Mouse (Mus musculus) gastrocnemius, adult 18-20 months (tissue): Measurements from ENCODE around the gene Wdtc1. TPM values are rescaled to one million over a fixed set of nuclear protein-coding genes. Genes with fewer than 3 reads are reported as not detected.
A peak's percentile ranks its signal among the peaks of the same experiment; 100 is the strongest.

Source experiments
- DNase-seq: peaks from one replicate; pipeline ENCODE4 v3.0.0; 2021; ENCODE audit warnings: low spot score
- total RNA-seq, 2 experiments: library from RNA; stranded (reverse); gene quantifications; 2 replicates each; pipeline ENCODE4 v1.2.3; 2021

Wdtc1 gene
- total RNA-seq, 2 experiments from 2014 or later, result 99.6 to 102 TPM

DNA sequence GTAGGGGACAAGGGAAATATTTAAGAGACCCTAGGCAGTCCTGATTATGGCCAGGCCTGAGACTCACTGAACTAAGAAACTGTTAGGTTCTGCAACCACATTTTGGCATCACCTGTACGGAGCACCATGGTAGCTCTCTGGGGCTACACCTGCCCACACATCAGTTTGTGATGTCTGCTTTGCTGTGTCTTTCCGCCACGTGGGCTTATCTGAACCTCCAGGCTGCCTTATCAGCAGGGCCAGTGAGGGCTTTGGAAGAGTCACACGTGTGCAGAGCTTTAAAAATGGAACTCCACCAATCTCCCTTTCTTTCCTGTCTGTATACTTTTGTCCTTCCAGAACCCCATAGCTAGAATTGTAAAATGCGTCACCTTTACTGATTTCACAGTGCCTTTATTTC, 67.3 kb downstream of the Wdtc1 start:
- DNase-seq, result no peak

- DNase-seq, result no peak
These were observed 68.0 kb downstream of the Wdtc1 start for GRCm38 (mm10) chr4:133285299-133285698.

- no peak for DNase-seq
These were observed 70.6 kb downstream of the Wdtc1 start for GRCm38 (mm10) chr4:133282656-133283055.

GRCm38 (mm10) chr4:133281951-133282481, 71.3 kb downstream of the Wdtc1 start:
- DNase-seq, result no peak

DNA sequence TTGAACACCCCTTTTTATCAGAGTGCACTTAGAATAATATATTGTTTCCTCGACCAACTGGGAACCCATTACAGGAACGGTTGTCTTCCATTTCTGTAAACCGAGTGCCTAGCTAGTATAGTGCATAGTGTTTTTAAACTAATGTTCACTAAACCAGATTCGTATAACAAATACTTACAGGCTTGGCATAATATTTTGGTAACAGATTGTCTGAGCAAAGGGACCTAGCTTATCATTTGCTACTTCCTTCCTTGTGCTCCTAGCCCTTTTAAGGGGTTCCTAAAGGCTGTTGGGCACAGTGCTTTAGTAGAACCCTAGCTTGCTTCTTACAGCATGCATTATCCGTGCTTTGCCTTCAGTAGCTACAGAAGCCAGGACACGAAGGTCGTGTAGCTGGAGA, 71.8 kb downstream of the Wdtc1 start:
- DNase-seq, result no peak

GRCm38 (mm10) chr4:133278482-133278881, 74.8 kb downstream of the Wdtc1 start:
- no peak for DNase-seq

DNA sequence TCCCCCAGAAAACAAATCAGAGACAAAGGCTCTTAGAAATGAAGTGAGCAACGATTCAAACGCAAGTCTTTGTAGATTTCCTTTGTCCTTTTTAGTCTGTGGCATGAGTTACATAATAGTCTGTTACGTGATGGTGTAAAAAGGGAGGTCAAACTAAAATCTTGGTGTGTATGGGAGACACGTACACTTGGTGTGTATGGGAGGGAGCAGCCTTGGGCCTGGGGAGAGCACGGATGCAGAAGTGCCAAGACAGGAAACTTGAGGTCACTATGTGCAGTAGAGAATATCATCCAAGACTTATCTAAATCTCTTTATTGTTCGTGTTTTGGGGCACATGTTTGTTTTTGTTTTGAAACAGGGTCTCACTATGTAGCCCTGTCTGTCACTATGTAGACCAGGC, 75.2 kb downstream of the Wdtc1 start:
- no peak for DNase-seq

DNA sequence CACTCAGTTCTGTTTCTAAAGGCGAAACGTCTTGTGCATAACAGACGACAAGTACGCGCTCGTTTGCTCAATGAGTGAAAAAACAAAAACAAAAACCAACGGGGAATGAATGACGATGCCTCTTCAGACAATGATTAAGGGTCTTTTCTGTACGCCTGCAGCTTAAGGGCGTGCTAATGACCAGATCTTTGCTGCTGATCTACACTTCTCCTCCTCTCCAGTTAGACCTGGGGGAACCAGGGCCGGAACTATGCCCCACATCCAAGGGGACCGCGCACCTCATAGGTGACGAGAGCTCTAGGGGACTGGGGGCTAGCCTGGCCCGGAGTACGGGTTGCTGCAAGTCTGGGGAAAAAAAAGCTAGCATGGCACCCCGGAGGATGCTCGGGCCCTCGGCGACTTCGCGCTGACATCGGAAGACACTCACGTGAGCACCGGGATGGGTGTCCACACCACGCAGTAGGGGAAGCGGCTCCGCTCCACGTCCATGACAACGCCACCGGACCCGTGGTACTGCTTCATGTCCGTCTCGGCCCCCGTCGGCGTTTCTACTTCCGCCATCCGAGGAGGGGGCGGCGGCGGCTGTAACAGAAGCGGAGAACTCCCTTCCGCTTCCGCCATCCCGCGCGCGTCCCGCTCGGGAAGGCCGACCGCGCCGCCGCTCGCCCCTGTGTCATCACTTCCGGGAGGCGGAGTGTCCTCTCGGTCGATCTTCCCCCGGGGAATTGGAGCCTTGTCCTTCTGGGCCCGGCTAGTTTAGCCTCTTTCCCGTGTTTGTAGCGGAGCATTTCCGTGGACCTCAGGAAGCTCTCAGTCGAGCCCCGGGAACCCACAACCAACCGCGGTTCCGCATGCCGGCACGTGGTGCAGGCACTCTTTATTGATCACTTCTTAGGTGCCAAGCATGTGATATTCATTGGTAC, 75.9 kb downstream of the Wdtc1 start, which contains the start of gene Tmem222:
TSS of gene Tmem222 (minus strand) at position 689 of the 923 bp plus-strand sequence.
- DNase-seq, result peak; percentile 97

- DNase-seq, result no peak
These were observed 82.4 kb downstream of the Wdtc1 start for GRCm38 (mm10) chr4:133270929-133271328.

DNA sequence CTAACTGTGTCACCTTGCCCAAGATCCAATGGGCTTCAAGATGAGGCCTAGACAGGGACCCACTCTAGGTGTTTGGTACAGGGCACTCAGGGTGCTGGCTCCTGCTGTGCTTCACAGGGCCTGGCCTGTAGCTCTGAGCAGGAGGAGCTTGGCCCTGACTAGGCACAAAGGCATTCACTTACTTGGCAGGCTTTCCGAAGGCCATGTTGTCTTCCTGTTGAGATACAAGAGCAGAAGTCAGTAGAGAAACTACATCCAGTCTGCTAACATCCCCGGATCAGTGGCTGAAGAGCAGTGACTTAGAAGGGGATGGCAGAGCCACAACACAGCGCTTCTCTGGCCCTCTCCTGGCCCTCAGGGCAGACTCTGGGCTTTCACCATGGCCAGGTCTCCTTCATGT, 83.7 kb downstream of the Wdtc1 start:
- DNase-seq, result peak; percentile 41

DNA sequence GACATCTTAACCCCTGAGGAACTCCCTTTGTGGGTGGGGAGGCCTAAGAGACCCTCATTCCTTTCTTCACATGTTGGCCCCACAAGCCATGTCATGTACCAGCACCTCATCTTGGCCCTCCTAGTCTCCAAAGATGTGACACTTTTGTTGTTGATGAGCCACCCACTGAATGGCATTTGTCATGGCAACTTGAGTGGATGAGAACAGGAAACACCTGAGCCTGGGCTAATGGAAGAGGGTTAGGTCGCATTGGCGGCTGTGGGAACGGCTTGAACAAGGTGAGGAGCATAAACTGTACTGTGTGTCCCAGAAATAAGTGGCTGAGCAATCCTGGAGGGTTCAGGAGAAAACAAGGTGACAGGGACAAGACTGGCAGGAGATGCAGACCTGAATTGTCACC, 84.3 kb downstream of the Wdtc1 start:
- no peak for DNase-seq

GRCm38 (mm10) chr4:133266248-133266880, 86.9 kb downstream of the Wdtc1 start:
- peak; percentile 53 for DNase-seq

GRCm38 (mm10) chr4:133265759-133266158, 87.5 kb downstream of the Wdtc1 start:
- no peak for DNase-seq

DNA sequence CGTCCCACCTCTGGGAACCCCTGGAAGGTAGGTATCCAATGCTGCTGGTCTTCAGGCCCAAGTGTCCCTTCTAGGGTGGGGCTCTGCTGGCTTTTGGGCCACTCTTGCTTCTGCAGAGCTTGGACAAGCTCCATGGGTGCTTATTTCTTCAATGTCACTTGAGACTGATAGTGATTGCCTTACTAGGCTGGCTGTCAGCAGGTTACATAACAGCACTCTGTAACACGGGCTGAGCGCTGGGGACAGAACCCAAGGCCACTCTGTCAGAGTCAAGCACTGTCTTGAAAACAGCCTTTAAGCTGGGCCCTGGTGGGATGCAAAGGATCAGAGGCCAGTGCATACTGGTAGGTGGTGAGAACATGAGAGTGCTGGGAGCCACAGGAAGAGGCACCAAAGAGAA, 88.0 kb downstream of the Wdtc1 start:
- DNase-seq, result no peak

DNA sequence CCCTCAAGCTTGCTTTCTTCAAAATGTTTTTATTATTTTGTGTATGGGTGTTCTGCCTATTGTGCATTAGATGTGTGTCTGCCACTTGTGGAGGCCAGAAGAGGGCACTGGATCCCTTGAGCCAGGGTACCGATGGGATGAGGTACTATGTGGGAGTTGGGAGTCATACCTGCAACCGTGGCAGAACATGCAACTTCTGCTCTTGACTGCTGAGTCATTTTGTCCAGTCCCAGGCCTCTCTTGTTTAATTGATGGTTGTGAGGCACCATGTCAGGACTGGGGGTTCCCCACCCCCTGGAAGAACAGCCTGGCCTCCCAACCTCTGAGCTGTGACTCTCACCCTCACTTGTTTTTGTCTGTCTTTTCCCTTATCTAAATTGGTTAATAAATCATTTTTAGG, 88.7 kb downstream of the Wdtc1 start:
- DNase-seq, result no peak

GRCm38 (mm10) chr4:133263756-133264155, 89.5 kb downstream of the Wdtc1 start:
- DNase-seq, result no peak

GRCm38 (mm10) chr4:133262882-133263281, 90.4 kb downstream of the Wdtc1 start, which contains the start of gene Sytl1:
Sytl1 (minus strand) TSS chr4:133263113.
- DNase-seq, result no peak

- no peak for DNase-seq
These were observed 90.9 kb downstream of the Wdtc1 start for GRCm38 (mm10) chr4:133262375-133262765.

DNA sequence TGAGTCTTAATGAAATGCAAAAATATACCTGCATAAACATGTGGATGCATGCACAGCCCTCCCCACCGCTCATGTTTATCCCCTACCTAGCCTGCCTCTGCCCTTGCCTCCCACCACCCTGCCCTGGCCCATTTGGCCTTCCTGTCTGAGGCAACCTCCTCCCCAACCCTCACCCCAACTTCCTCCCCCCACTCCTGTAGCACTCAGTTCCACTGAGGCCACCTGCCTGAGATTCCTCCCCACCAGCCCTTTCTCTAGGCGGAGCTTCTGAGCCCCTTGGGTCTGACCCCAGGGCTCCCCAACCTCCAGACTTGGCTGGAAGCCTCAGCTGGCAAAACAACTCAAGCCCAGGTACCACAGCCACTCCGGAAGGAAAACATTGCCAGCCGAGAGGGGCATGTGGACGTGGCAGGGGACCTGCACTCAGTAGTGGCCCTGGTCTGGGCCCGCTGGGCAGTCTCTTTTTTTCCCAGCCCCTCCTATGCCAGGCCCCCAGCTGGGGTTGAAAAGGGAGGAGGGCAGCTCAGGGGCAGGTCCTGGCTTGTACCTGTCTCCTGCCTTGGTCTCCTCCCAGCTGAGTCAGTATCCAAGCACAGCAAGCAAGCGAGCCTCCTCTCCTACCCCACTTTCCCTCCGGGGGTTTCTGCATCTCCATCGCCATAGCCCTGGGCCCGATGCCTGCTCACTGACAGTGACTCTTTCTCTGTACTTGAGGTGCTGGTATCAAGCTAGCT, 91.5 kb downstream of the Wdtc1 start:
- no peak for DNase-seq

- DNase-seq, result no peak
These were observed 95.4 kb downstream of the Wdtc1 start for GRCm38 (mm10) chr4:133257798-133258408.

- DNase-seq, result no peak
These were observed 96.1 kb downstream of the Wdtc1 start for GRCm38 (mm10) chr4:133257230-133257629.
